Mouse (Mus musculus): ENCODE data around the gene Car10. TPM values are rescaled to one million over a fixed set of nuclear protein-coding genes. Genes with fewer than 3 reads are reported as not detected.

Gene Car10
- polyA plus RNA-seq, 1 experiment from 2014 or later, result 12.5 TPM

DNA sequence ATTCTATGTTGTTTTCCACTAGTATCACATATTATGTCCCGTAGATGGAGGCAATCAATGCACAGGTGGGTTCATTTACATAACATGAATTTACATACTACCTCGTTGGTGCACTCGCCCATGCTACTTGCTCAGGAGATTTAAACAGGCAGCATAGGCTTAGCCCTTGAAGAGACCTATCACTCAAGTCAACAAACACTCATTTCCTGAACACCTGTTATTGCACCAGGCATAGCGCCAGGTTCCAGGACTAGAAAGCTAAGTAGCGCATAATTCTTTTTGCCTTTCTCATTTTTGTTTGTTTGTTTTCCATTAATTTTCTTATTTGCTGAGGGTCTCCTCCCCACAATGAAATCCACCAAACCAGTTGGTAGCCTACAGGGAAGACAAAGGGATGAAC lies 333.7 kb downstream of the Car10 start:
- no peak for ATAC-seq (ENCODE audit: low FRiP score, low read depth)
- no peak overlapping the region for H3K4me2 ChIP-seq (replicated peaks)
- H3K36me3 ChIP-seq, result no peaks in the 10 kb centered on the region
- no peak overlapping the region for H3K4me3 ChIP-seq
- H3K9ac ChIP-seq, result no peak overlapping the region
- H3K27ac ChIP-seq, result no peak overlapping the region
- 88% methylated on average over 5 of the region's 5 CpGs for WGBS
- H3K4me1 ChIP-seq, result no peaks in the 10 kb centered on the region
- H3K27me3 ChIP-seq (replicated peaks), result no peaks in the 10 kb centered on the region
- no peaks in the 10 kb centered on the region for H3K9me3 ChIP-seq

DNA sequence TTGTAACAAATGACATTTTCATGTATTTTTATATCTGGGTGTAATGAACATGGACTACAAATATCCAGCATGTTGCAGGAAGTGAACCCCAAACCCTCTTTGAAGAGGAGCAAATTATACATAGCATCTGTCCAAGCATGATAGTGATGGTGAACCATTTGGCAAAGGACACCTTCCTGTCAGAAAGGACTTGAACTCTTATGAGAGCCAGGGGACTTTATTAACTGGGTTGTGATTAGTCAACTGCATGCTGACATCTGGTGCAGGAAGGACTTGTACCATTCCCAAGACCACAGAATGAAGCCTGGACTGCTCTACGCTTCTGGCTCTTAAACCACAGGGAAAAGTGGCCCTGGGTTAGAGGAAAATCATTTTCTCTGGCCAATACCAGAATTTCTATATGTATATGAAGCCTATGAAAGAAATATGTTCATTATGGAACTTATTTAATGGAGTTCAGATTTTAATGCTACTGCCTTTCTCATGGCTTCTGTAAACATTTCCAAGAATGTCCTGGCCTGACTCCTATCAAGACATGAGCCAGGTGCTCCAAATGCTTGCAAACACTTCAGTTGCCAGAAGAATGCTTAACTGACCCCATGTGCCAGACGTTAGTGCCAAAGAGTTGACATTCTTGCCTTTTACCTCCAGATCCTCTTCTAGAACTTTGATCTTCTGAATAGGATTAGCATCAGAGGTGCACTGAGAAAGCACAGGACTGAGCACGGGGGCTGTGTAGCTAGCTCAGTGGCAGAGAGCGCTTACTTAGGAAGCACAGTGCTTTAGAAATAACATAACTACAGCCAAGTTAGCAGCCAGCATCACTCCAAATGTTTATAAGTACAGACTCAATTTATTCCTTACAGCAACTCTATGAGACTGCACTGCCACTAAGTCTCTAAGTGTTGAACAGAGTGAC lies 337.4 kb downstream of the Car10 start:
- H3K36me3 ChIP-seq, result no peaks in the 10 kb centered on the region
- 77% methylated on average over 4 of the region's 4 CpGs for WGBS
- H3K4me3 ChIP-seq, result no peak overlapping the region
- no peak overlapping the region for H3K27ac ChIP-seq
- no peaks in the 10 kb centered on the region for H3K4me1 ChIP-seq
- no peaks in the 10 kb centered on the region for H3K27me3 ChIP-seq (replicated peaks)
- no peak overlapping the region for H3K4me2 ChIP-seq (replicated peaks)
- H3K9me3 ChIP-seq, result no peaks in the 10 kb centered on the region
- ATAC-seq (ENCODE audit: low FRiP score, low read depth), result no peak
- H3K9ac ChIP-seq, result no peak overlapping the region

DNA sequence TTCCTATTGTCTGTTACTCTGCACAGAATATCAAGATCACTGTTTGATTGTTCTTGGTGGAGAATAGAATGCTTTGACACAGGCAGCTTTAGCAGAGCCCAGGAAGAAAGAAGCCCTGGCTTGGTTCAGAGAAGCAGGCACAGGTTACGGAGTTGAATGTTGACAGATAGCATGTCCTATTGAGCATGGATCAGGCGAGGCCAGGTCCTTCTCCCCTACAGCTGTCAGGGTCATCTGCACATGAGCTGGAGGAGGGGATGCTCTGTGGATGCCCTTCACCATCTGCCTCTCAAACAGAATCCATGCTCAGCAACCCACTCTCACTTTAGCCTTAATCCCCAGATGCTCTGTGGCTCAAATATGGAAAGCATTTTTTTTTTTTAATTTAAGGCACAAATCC lies 339.1 kb downstream of the Car10 start:
- no peak overlapping the region for H3K4me2 ChIP-seq (replicated peaks)
- H3K4me3 ChIP-seq, result no peak overlapping the region
- 64% methylated on average over 2 of the region's 2 CpGs for WGBS
- no peaks in the 10 kb centered on the region for H3K27me3 ChIP-seq (replicated peaks)
- no peaks in the 10 kb centered on the region for H3K36me3 ChIP-seq
- no peak for ATAC-seq (ENCODE audit: low FRiP score, low read depth)
- no peaks in the 10 kb centered on the region for H3K9me3 ChIP-seq
- H3K27ac ChIP-seq, result no peak overlapping the region
- no peak overlapping the region for H3K9ac ChIP-seq
- no peaks in the 10 kb centered on the region for H3K4me1 ChIP-seq

DNA sequence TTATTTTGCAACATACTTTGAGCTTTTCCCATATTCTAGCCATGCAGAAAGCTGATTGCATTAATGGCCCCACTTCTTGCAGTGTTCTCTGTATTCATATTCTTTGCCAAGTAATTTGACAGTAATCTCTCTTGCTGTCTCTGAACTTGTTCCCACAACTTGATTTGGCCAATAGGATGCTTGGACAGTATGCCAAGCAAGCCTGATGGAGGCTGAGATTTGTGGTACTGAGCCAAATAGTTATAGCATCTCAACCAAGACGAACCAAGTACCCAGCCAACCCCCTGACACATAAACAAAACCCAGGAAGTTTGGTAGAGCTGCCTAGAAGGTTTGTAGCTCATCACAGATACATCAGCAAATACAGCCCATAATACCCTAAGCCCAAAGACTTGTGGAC lies 342.6 kb downstream of the Car10 start:
- Histone ChIP-seq H3K4me1 (no peaks in the 10 kb centered on the region), H3K27me3 (replicated peaks) (no peaks in the 10 kb centered on the region), H3K9ac (no peak overlapping the region), H3K4me2 (replicated peaks) (no peak overlapping the region), H3K9me3 (no peaks in the 10 kb centered on the region), H3K36me3 (no peaks in the 10 kb centered on the region), H3K4me3 (no peak overlapping the region), H3K27ac (no peak overlapping the region)
- no peak for ATAC-seq (ENCODE audit: low FRiP score, low read depth)
- WGBS, result 76% methylated on average over 1 of the region's 1 CpGs

GRCm38 (mm10) chr11:93443777-93444176 lies 345.9 kb downstream of the Car10 start:
- H3K4me1 ChIP-seq, result no peaks in the 10 kb centered on the region
- no peak overlapping the region for H3K9ac ChIP-seq
- WGBS, result 84% methylated on average over 2 of the region's 2 CpGs
- ATAC-seq (ENCODE audit: low FRiP score, low read depth), result no peak
- no peaks in the 10 kb centered on the region for H3K9me3 ChIP-seq
- H3K27ac ChIP-seq, result no peak overlapping the region
- H3K27me3 ChIP-seq (replicated peaks), result no peaks in the 10 kb centered on the region
- H3K36me3 ChIP-seq, result no peaks in the 10 kb centered on the region
- no peak overlapping the region for H3K4me2 ChIP-seq (replicated peaks)
- H3K4me3 ChIP-seq, result no peak overlapping the region

DNA sequence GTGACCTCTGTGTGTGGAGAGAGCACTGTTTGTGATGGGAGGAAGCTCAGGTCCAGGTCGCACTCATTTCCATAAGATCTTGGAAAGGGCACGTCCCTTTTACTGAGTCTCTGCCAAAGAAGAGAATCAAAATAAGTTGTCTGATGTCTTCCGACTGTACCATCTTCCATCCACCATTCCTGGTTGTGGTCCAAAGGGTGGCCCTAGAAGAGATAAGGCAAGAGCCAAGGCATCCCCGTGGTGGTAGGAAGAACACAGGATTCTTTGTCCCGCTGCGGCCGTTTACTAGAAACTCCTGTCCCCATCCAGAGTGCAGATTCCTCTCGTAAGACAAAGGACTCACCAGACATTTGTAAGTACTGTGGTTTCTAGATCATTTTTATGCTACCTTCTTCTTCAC lies 346.9 kb downstream of the Car10 start:
- Histone ChIP-seq H3K27ac (no peak overlapping the region), H3K9ac (no peak overlapping the region), H3K27me3 (replicated peaks) (no peaks in the 10 kb centered on the region), H3K4me2 (replicated peaks) (no peak overlapping the region), H3K4me3 (no peak overlapping the region), H3K9me3 (no peaks in the 10 kb centered on the region), H3K4me1 (no peaks in the 10 kb centered on the region), H3K36me3 (no peaks in the 10 kb centered on the region)
- ATAC-seq (ENCODE audit: low FRiP score, low read depth), result no peak
- 85% methylated on average over 8 of the region's 8 CpGs for WGBS

GRCm38 (mm10) chr11:93447566-93447965 lies 349.7 kb downstream of the Car10 start:
- ATAC-seq (ENCODE audit: low FRiP score, low read depth), result no peak
- H3K27ac ChIP-seq, result no peak overlapping the region
- WGBS, result 77% methylated on average over 3 of the region's 3 CpGs

GRCm38 (mm10) chr11:93448290-93449256 lies 350.7 kb downstream of the Car10 start:
- H3K36me3 ChIP-seq, result no peaks in the 10 kb centered on the region
- H3K4me3 ChIP-seq, result no peak overlapping the region
- H3K9me3 ChIP-seq, result no peaks in the 10 kb centered on the region
- ATAC-seq (ENCODE audit: low FRiP score, low read depth), result no peak
- H3K4me2 ChIP-seq (replicated peaks), result no peak overlapping the region
- H3K4me1 ChIP-seq, result no peaks in the 10 kb centered on the region
- no peaks in the 10 kb centered on the region for H3K27me3 ChIP-seq (replicated peaks)
- no peak overlapping the region for H3K9ac ChIP-seq
- H3K27ac ChIP-seq, result no peak overlapping the region
- WGBS, result 77% methylated on average over 12 of the region's 12 CpGs

More at GRCm38 (mm10) chr11:93447566-93447965, 349.7 kb downstream of the Car10 start:
- H3K27me3 ChIP-seq (replicated peaks), result no peaks in the 10 kb centered on the region
- no peaks in the 10 kb centered on the region for H3K36me3 ChIP-seq
- no peak overlapping the region for H3K9ac ChIP-seq
- no peaks in the 10 kb centered on the region for H3K4me1 ChIP-seq
- no peak overlapping the region for H3K4me2 ChIP-seq (replicated peaks)
- H3K4me3 ChIP-seq, result no peak overlapping the region
- H3K9me3 ChIP-seq, result no peaks in the 10 kb centered on the region

DNA sequence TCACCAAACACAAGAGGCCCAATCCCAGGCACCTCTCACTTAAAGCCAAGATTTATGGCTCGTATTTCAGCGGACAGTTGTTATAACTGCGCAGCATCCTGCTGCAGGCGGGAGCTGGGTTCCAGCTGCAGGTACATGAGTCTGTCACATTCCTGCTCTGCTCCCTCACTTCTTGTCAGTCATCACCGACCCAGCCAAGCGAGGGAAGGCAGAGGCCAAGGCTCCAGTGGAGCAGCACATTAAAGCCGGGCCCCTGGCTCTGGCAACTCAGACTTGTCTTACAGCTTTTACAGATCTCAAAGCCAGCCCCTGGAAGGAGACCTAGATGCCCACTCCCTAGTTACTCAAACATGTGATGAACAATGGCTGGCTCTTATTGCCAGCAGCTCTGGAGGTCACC lies 352.7 kb downstream of the Car10 start:
- no peak overlapping the region for H3K4me3 ChIP-seq
- H3K27ac ChIP-seq, result no peak overlapping the region
- no peaks in the 10 kb centered on the region for H3K36me3 ChIP-seq
- no peak overlapping the region for H3K4me2 ChIP-seq (replicated peaks)
- ATAC-seq (ENCODE audit: low FRiP score, low read depth), result no peak
- H3K9ac ChIP-seq, result no peak overlapping the region
- H3K9me3 ChIP-seq, result no peaks in the 10 kb centered on the region
- 73% methylated on average over 7 of the region's 7 CpGs for WGBS
- no peaks in the 10 kb centered on the region for H3K4me1 ChIP-seq
- H3K27me3 ChIP-seq (replicated peaks), result no peaks in the 10 kb centered on the region

DNA sequence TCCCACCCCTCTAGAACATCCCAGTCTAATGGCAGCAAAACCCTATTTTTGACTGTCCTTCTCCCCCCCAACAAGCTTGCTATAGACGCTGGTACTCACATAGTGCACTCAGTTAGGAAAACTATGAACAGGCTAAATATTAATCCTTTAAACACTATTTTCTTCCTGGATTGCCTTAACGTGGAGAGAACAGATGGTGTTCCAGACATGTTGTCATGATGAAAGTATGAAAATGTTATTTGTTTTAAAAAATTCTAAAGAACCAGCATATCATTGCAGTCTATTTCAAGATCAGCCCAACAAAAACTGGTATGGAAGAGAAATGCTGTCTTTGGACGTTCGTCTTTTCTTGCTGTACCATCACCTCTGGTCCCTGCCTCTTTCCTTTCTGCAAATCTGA lies 368.4 kb downstream of the Car10 start:
- no peak overlapping the region for H3K9ac ChIP-seq
- WGBS, result 88% methylated on average over 4 of the region's 4 CpGs
- no peak overlapping the region for H3K27ac ChIP-seq
- H3K4me3 ChIP-seq, result no peak overlapping the region
- H3K9me3 ChIP-seq, result no peaks in the 10 kb centered on the region
- no peak for ATAC-seq (ENCODE audit: low FRiP score, low read depth)
- no peaks in the 10 kb centered on the region for H3K36me3 ChIP-seq
- H3K27me3 ChIP-seq (replicated peaks), result no peaks in the 10 kb centered on the region
- H3K4me1 ChIP-seq, result no peaks in the 10 kb centered on the region
- H3K4me2 ChIP-seq (replicated peaks), result no peak overlapping the region

- no peaks in the 10 kb centered on the region for H3K36me3 ChIP-seq
Measured at GRCm38 (mm10) chr11:93467711-93468110, 369.9 kb downstream of the Car10 start.

GRCm38 (mm10) chr11:93470771-93471170 lies 372.9 kb downstream of the Car10 start:
- Histone ChIP-seq H3K4me2 (replicated peaks) (no peak overlapping the region), H3K9me3 (no peaks in the 10 kb centered on the region), H3K27ac (no peak overlapping the region), H3K4me1 (no peaks in the 10 kb centered on the region), H3K9ac (no peak overlapping the region), H3K36me3 (no peaks in the 10 kb centered on the region), H3K4me3 (no peak overlapping the region), H3K27me3 (replicated peaks) (no peaks in the 10 kb centered on the region)
- WGBS, result 51% methylated on average over 7 of the region's 7 CpGs
- 0 out of 2 replicates have a peak, but pooled peaks have one; percentile 21 for ATAC-seq (ENCODE audit: low FRiP score, low read depth)

More at GRCm38 (mm10) chr11:93467711-93468110, 369.9 kb downstream of the Car10 start:
- Histone ChIP-seq H3K4me1 (no peaks in the 10 kb centered on the region), H3K4me3 (no peak overlapping the region), H3K9me3 (no peaks in the 10 kb centered on the region), H3K4me2 (replicated peaks) (no peak overlapping the region), H3K27me3 (replicated peaks) (no peaks in the 10 kb centered on the region), H3K27ac (no peak overlapping the region), H3K9ac (no peak overlapping the region)
- WGBS, result 84% methylated on average over 3 of the region's 3 CpGs
- ATAC-seq (ENCODE audit: low FRiP score, low read depth), result no peak

Data from neural tube, embryonic 12.5 days (tissue).